Mouse (Mus musculus): ENCODE results near the gene Serpinb6a. TPM values are rescaled to one million over a fixed set of nuclear protein-coding genes. Genes with fewer than 3 reads are reported as not detected.

The Serpinb6a gene
- polyA plus RNA-seq, 1 experiment from 2014 or later = 39.3 TPM

DNA sequence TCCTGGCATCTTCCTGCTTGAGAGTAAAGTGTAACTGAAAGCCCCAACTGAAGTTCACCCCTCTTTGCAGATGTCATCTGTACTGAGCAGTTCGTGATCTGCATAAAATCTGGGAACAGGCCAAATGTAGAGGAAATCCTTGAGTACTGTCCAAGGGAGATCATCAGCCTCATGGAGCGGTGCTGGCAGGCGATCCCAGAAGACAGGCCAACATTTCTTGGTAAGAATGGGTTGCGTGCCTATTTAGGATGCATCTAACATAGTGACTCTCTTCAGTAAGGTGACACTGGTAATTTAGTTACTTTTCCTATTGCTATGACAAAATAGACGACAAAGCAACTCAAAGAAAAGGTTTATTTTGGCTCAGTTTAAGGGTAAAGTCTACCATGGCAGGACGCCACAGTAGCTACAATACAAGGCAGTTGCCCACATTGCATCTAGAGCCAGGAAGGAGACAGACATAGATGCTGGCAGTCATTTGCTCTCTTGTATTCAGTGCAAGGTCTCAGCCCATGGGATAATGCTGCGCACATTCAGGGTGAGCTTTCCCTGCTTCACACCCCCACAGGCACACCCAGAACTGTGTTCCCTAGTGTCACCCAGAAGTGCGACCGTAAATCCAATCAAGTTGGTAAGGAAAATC, 14.5 kb upstream of the Serpinb6a start:
- H3K4me3 ChIP-seq (ENCODE audit: low read depth, low read length) = no peak overlapping the region
- H3K9me3 ChIP-seq (ENCODE audit: control insufficient read depth, low read length) = no peaks in the 10 kb centered on the region
- peaks cover 17% of the 10 kb centered on the region for H3K36me3 ChIP-seq (ENCODE audit: control insufficient read depth, insufficient read depth, low read length)
- H3K9ac ChIP-seq (replicated peaks; ENCODE audit: low read depth, low read length) = no peak overlapping the region
- no peak overlapping the region for H3K4me2 ChIP-seq (ENCODE audit: low read depth, low read length)
- H3K27me3 ChIP-seq (ENCODE audit: control insufficient read depth, insufficient read depth, low read length) = no peaks in the 10 kb centered on the region
- WGBS = 90% methylated on average over 9 of the region's 9 CpGs
- no peak overlapping the region for H3K27ac ChIP-seq (ENCODE audit: low read depth, low read length)
- no peak for ATAC-seq (ENCODE audit: low read depth)
- H3K4me1 ChIP-seq (ENCODE audit: control insufficient read depth, insufficient read depth, low read length) = no peaks in the 10 kb centered on the region

DNA sequence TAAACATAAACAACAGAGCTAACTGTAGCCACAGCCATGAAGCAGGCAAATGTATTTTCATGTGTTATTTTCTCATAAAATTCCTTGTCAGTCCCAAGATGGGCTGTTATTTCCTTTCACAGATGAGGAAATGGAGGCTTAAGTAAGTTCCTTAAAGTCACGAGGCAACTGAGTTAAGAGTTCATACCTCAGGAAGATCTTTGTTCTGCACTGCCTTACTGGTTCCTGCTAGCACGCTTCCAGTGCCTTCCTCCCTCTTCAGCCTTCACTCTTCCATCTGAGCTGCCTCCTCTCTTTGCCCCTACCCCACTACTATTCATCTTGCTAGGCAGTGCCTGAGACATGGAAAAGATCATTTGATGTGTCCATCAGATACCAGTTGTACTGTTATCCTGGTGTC, 4.6 kb upstream of the Serpinb6a start:
- WGBS = 74% methylated on average over 2 of the region's 2 CpGs
- no peak for ATAC-seq (ENCODE audit: low read depth)

DNA sequence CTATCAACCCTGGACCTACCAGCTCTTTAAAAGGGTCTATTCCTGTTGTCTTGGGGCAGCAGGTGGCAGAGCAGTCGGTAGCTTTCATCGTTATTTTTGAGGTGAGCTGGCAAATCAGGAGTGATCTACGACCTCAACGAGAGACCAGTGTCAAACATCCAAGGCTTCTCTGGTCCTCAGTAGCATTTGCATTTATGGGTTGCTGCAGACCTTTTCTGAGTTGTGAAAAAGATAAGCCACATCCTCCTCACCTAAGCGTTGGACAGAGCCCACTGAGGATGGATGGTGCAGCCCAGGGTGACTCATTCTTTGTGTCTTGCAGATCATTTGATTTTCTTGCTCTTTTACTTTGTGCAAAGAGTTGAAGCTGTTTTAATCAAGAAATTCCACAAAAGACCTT, 464 bp upstream of the Serpinb6a start:
- Histone ChIP-seq H3K36me3 (ENCODE audit: control insufficient read depth, insufficient read depth, low read length) (no peaks in the 10 kb centered on the region), H3K4me2 (ENCODE audit: low read depth, low read length) (peak overlapping the region; percentile 83), H3K4me3 (ENCODE audit: low read depth, low read length) (peak overlapping the region; percentile 96), H3K4me1 (ENCODE audit: control insufficient read depth, insufficient read depth, low read length) (no peaks in the 10 kb centered on the region), H3K9ac (replicated peaks; ENCODE audit: low read depth, low read length) (peak overlapping the region; percentile 90; the same call in 1 of the 2 replicates), H3K27ac (ENCODE audit: low read depth, low read length) (peak overlapping the region; percentile 52; the same call in 1 of the 2 replicates), H3K27me3 (ENCODE audit: control insufficient read depth, insufficient read depth, low read length) (no peaks in the 10 kb centered on the region), H3K9me3 (ENCODE audit: control insufficient read depth, low read length) (no peaks in the 10 kb centered on the region)
- peak; percentile 12; the same call in 1 of the 2 replicates for ATAC-seq (ENCODE audit: low read depth)
- WGBS = 13% methylated on average over 5 of the region's 5 CpGs

More for the DNA sequence above, 4.6 kb upstream of the Serpinb6a start:
- Histone ChIP-seq H3K36me3 (ENCODE audit: control insufficient read depth, insufficient read depth, low read length) (0 out of 2 replicates have a peak, but pooled peaks cover 3% of the 10 kb centered on the region), H3K27me3 (ENCODE audit: control insufficient read depth, insufficient read depth, low read length) (no peaks in the 10 kb centered on the region), H3K4me3 (ENCODE audit: low read depth, low read length) (no peak overlapping the region), H3K4me1 (ENCODE audit: control insufficient read depth, insufficient read depth, low read length) (no peaks in the 10 kb centered on the region), H3K9ac (replicated peaks; ENCODE audit: low read depth, low read length) (no peak overlapping the region), H3K27ac (ENCODE audit: low read depth, low read length) (no peak overlapping the region), H3K9me3 (ENCODE audit: control insufficient read depth, low read length) (no peaks in the 10 kb centered on the region), H3K4me2 (ENCODE audit: low read depth, low read length) (no peak overlapping the region)

DNA sequence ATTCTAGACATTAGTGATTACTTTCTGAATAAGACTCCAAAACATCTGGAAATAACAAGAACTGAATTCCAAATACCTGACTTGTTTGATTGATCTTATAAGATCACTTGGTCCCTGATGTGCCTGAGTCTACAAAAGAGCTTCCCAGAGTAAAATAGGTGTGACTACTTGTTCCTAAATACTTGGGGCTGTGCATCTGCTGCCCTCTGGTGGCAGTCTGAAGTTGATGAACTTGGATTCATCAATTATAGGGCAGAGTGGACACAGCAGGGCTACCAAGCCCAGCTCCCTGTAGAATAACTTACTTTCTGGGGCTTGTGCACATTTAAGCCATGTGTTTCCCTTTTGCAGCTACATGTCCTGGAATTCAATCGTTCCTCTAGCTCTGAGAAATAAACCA, 7.4 kb downstream of the Serpinb6a start:
- Histone ChIP-seq H3K27ac (ENCODE audit: low read depth, low read length) (no peak overlapping the region), H3K27me3 (ENCODE audit: control insufficient read depth, insufficient read depth, low read length) (no peaks in the 10 kb centered on the region), H3K9me3 (ENCODE audit: control insufficient read depth, low read length) (no peaks in the 10 kb centered on the region), H3K36me3 (ENCODE audit: control insufficient read depth, insufficient read depth, low read length) (no peaks in the 10 kb centered on the region), H3K4me2 (ENCODE audit: low read depth, low read length) (no peak overlapping the region), H3K4me3 (ENCODE audit: low read depth, low read length) (no peak overlapping the region), H3K9ac (replicated peaks; ENCODE audit: low read depth, low read length) (no peak overlapping the region), H3K4me1 (ENCODE audit: control insufficient read depth, insufficient read depth, low read length) (no peaks in the 10 kb centered on the region)
- ATAC-seq (ENCODE audit: low read depth) = no peak
- 32% methylated on average over 1 of the region's 1 CpGs for WGBS

- Histone ChIP-seq H3K4me2 (ENCODE audit: low read depth, low read length) (no peak overlapping the region), H3K27ac (ENCODE audit: low read depth, low read length) (no peak overlapping the region), H3K36me3 (ENCODE audit: control insufficient read depth, insufficient read depth, low read length) (no peaks in the 10 kb centered on the region), H3K27me3 (ENCODE audit: control insufficient read depth, insufficient read depth, low read length) (no peaks in the 10 kb centered on the region), H3K4me3 (ENCODE audit: low read depth, low read length) (no peak overlapping the region), H3K9me3 (ENCODE audit: control insufficient read depth, low read length) (no peaks in the 10 kb centered on the region), H3K4me1 (ENCODE audit: control insufficient read depth, insufficient read depth, low read length) (no peaks in the 10 kb centered on the region), H3K9ac (replicated peaks; ENCODE audit: low read depth, low read length) (no peak overlapping the region)
- ATAC-seq (ENCODE audit: low read depth) = no peak
- 80% methylated on average over 5 of the region's 5 CpGs for WGBS
Observed at GRCm38 (mm10) chr13:33989625-33990024, 13.0 kb downstream of the Serpinb6a start.

- no peak overlapping the region for H3K4me2 ChIP-seq (ENCODE audit: low read depth, low read length)
- no peak overlapping the region for H3K9ac ChIP-seq (replicated peaks; ENCODE audit: low read depth, low read length)
- no peaks in the 10 kb centered on the region for H3K27me3 ChIP-seq (ENCODE audit: control insufficient read depth, insufficient read depth, low read length)
- no peaks in the 10 kb centered on the region for H3K9me3 ChIP-seq (ENCODE audit: control insufficient read depth, low read length)
- no peak overlapping the region for H3K4me3 ChIP-seq (ENCODE audit: low read depth, low read length)
- no peak for ATAC-seq (ENCODE audit: low read depth)
- no peak overlapping the region for H3K27ac ChIP-seq (ENCODE audit: low read depth, low read length)
- no peaks in the 10 kb centered on the region for H3K36me3 ChIP-seq (ENCODE audit: control insufficient read depth, insufficient read depth, low read length)
- 0 out of 2 replicates have a peak, but pooled peaks cover 5% of the 10 kb centered on the region for H3K4me1 ChIP-seq (ENCODE audit: control insufficient read depth, insufficient read depth, low read length)
Observed at GRCm38 (mm10) chr13:33966574-33966973, 36.0 kb downstream of the Serpinb6a start.

GRCm38 (mm10) chr13:33966025-33966412, 36.6 kb downstream of the Serpinb6a start:
- H3K4me1 ChIP-seq (ENCODE audit: control insufficient read depth, insufficient read depth, low read length) = 0 out of 2 replicates have a peak, but pooled peaks cover 5% of the 10 kb centered on the region
- no peaks in the 10 kb centered on the region for H3K9me3 ChIP-seq (ENCODE audit: control insufficient read depth, low read length)
- no peak overlapping the region for H3K27ac ChIP-seq (ENCODE audit: low read depth, low read length)
- H3K36me3 ChIP-seq (ENCODE audit: control insufficient read depth, insufficient read depth, low read length) = no peaks in the 10 kb centered on the region
- no peak for ATAC-seq (ENCODE audit: low read depth)
- no peaks in the 10 kb centered on the region for H3K27me3 ChIP-seq (ENCODE audit: control insufficient read depth, insufficient read depth, low read length)
- no peak overlapping the region for H3K4me3 ChIP-seq (ENCODE audit: low read depth, low read length)
- no peak overlapping the region for H3K9ac ChIP-seq (replicated peaks; ENCODE audit: low read depth, low read length)
- 77% methylated on average over 4 of the region's 4 CpGs for WGBS
- H3K4me2 ChIP-seq (ENCODE audit: low read depth, low read length) = no peak overlapping the region

DNA sequence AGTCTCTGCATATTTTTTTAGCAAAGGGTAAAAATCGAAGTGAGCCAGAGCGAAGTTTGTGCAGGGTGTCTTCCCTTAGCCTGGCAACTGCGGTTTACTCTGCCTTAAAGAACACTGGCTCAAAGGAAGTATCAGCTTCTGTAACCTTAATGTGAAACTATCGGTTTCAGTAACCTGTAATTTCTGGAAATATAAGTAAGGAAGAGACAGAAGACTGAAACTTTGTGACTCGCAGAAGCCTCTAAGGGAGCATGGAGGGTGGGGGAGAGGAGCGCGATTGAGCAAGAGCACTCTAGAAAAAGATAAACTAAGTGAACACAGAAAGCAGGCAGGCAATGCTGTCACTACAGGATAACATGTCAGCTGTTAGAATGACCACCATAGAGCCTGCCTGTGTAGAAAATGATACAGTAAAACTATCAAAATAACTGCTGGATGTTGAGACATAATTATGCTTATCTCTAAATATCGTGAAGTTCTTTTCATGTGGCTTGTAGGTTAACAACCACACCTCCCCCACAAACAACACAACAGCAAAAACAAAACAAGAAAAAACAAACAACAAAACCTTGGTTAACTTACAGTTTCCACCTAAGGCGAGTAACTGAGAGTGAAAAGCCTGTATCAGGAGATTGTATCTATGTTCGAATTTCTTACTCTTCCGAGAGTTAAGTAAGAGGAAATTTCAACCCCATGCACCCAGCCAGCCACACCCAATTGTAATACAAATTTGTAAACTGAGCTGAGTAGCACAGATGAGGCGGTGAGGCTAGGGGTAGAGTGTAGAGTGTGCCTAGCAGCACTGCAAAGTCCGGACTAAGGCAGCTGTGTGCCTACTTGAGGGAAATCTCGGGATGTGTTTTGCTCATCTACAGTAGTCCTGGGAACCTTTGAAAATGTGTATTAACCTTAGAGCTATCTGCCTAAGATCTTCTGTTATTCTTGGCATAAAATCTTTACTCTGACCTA, 37.3 kb downstream of the Serpinb6a start:
- Histone ChIP-seq H3K4me1 (ENCODE audit: control insufficient read depth, insufficient read depth, low read length) (0 out of 2 replicates have a peak, but pooled peaks cover 5% of the 10 kb centered on the region), H3K27me3 (ENCODE audit: control insufficient read depth, insufficient read depth, low read length) (no peaks in the 10 kb centered on the region), H3K9ac (replicated peaks; ENCODE audit: low read depth, low read length) (peak overlapping the region; percentile 54), H3K27ac (ENCODE audit: low read depth, low read length) (peak overlapping the region; percentile 70), H3K9me3 (ENCODE audit: control insufficient read depth, low read length) (no peaks in the 10 kb centered on the region), H3K4me3 (ENCODE audit: low read depth, low read length) (peak overlapping the region; percentile 44), H3K4me2 (ENCODE audit: low read depth, low read length) (peak overlapping the region; percentile 61), H3K36me3 (ENCODE audit: control insufficient read depth, insufficient read depth, low read length) (no peaks in the 10 kb centered on the region)
- WGBS = 28% methylated on average over 14 of the region's 14 CpGs
- no peak for ATAC-seq (ENCODE audit: low read depth)
